Mouse (Mus musculus) midbrain, embryonic 12.5 days (tissue): ENCODE measurements around the gene Hoxa1. TPM values are rescaled to one million over a fixed set of nuclear protein-coding genes. Genes with fewer than 3 reads are reported as not detected.

Source experiments
- ATAC-seq: fragments of 200-750 bp; cut with Nextera tagmentation; 2 replicates; pipeline ENCODE4 v1.8.0; 2017; ENCODE audit warnings: low read depth, moderate TSS enrichment, moderate library complexity; ENCODE audit not compliant: low FRiP score
- H3K27ac ChIP-seq: fragments of 300-500 bp; sonication (generic); replicated peaks from 2 replicates; pipeline ENCODE4 v1.5.1; 2016; ENCODE audit warnings: mild to moderate bottlenecking
- H3K27me3 ChIP-seq: fragments of 300-500 bp; sonication (generic); 2 replicates; pipeline ENCODE4 v1.6.1; 2016; ENCODE audit warnings: mild to moderate bottlenecking
- H3K36me3 ChIP-seq: fragments of 300-500 bp; sonication (generic); 2 replicates; pipeline ENCODE4 v1.6.1; 2016
- H3K4me1 ChIP-seq: fragments of 300-500 bp; sonication (generic); 2 replicates; pipeline ENCODE4 v1.6.1; 2016
- H3K4me2 ChIP-seq: fragments of 300-500 bp; sonication (generic); replicated peaks from 2 replicates; pipeline ENCODE4 v1.6.1; 2016; ENCODE audit warnings: mild to moderate bottlenecking, moderate library complexity
- H3K4me3 ChIP-seq: fragments of 300-500 bp; sonication (generic); 2 replicates; pipeline ENCODE4 v1.5.1; 2016; ENCODE audit warnings: mild to moderate bottlenecking
- H3K9ac ChIP-seq: fragments of 300-500 bp; sonication (generic); replicated peaks from 2 replicates; pipeline ENCODE4 v1.6.1; 2016; ENCODE audit warnings: mild to moderate bottlenecking, moderate library complexity
- H3K9me3 ChIP-seq: fragments of 300-500 bp; sonication (generic); 2 replicates; pipeline ENCODE4 v1.6.1; 2016; ENCODE audit warnings: mild to moderate bottlenecking
- WGBS: fragments of 180-500 bp; shearing (Covaris S2); methylation state at CpG from one replicate; pipeline ENCODE4 v1.1.7; 2016; 5-methylcytosine and 5-hydroxymethylcytosine counted together
- polyA plus RNA-seq: library from polyadenylated mRNA; unstranded; fragments of >200 nt; fragmentation: Nextera tagmentation; extraction: Ambion mirVana; gene quantifications from 2 replicates; pipeline ENCODE4 v1.2.1, GENCODE M21; 2016

Gene Hoxa1
- polyA plus RNA-seq, 1 experiment from 2014 or later: 0.83 TPM

- no peaks in the 10 kb centered on the region for H3K36me3 ChIP-seq
- H3K4me3 ChIP-seq: no peak overlapping the region
- no peak overlapping the region for H3K4me2 ChIP-seq
- 89% methylated on average over 5 of the region's 5 CpGs for WGBS
- no peak overlapping the region for H3K9ac ChIP-seq
- ATAC-seq: no peak
- no peak overlapping the region for H3K27ac ChIP-seq
- peaks cover 4% of the 10 kb centered on the region for H3K27me3 ChIP-seq
- 0 out of 2 replicates have a peak, but pooled peaks cover 3% of the 10 kb centered on the region for H3K4me1 ChIP-seq
- no peaks in the 10 kb centered on the region for H3K9me3 ChIP-seq
These were observed 19.0 kb downstream of the Hoxa1 start for GRCm38 (mm10) chr6:52139115-52139514.

- Histone ChIP-seq H3K36me3 (no peaks in the 10 kb centered on the region), H3K27me3 (peaks cover 4% of the 10 kb centered on the region), H3K4me2 (no peak overlapping the region), H3K4me3 (no peak overlapping the region), H3K9me3 (no peaks in the 10 kb centered on the region), H3K9ac (no peak overlapping the region), H3K27ac (no peak overlapping the region), H3K4me1 (0 out of 2 replicates have a peak, but pooled peaks cover 3% of the 10 kb centered on the region)
- ATAC-seq: no peak
- 82% methylated on average over 10 of the region's 10 CpGs for WGBS
These were observed 19.5 kb downstream of the Hoxa1 start for GRCm38 (mm10) chr6:52138576-52138975.

- no peak for ATAC-seq
- Histone ChIP-seq H3K4me3 (no peak overlapping the region), H3K4me2 (no peak overlapping the region), H3K36me3 (no peaks in the 10 kb centered on the region), H3K9ac (no peak overlapping the region), H3K4me1 (0 out of 2 replicates have a peak, but pooled peaks cover 3% of the 10 kb centered on the region), H3K9me3 (no peaks in the 10 kb centered on the region), H3K27ac (no peak overlapping the region), H3K27me3 (peaks cover 4% of the 10 kb centered on the region)
- 62% methylated on average over 9 of the region's 9 CpGs for WGBS
These were observed 20.1 kb downstream of the Hoxa1 start for GRCm38 (mm10) chr6:52137841-52138535.

- 89% methylated on average over 4 of the region's 4 CpGs for whole genome bisulfite sequencing
- H3K9me3 ChIP-seq: no peaks in the 10 kb centered on the region
- no peaks in the 10 kb centered on the region for H3K36me3 ChIP-seq
- H3K9ac ChIP-seq: no peak overlapping the region
- no peak overlapping the region for H3K4me3 ChIP-seq
- ATAC-seq: no peak
- H3K4me1 ChIP-seq: peaks cover 14% of the 10 kb centered on the region
- no peak overlapping the region for H3K4me2 ChIP-seq
- H3K27ac ChIP-seq: no peak overlapping the region
- H3K27me3 ChIP-seq: peaks cover 4% of the 10 kb centered on the region; the same call in 1 of the 2 replicates
These were observed 34.4 kb downstream of the Hoxa1 start for GRCm38 (mm10) chr6:52123673-52124072.

- no peak for ATAC-seq
- no peaks in the 10 kb centered on the region for H3K36me3 ChIP-seq
- H3K27ac ChIP-seq: no peak overlapping the region
- H3K4me3 ChIP-seq: no peak overlapping the region
- H3K27me3 ChIP-seq: peaks cover 9% of the 10 kb centered on the region; the same call in 1 of the 2 replicates
- no peaks in the 10 kb centered on the region for H3K9me3 ChIP-seq
- peaks cover 16% of the 10 kb centered on the region for H3K4me1 ChIP-seq
- no peak overlapping the region for H3K4me2 ChIP-seq
- H3K9ac ChIP-seq: no peak overlapping the region
- 73% methylated on average over 3 of the region's 3 CpGs for WGBS
These were observed 36.9 kb downstream of the Hoxa1 start for GRCm38 (mm10) chr6:52121173-52121572.

GRCm38 (mm10) chr6:52118903-52119635, 39.0 kb downstream of the Hoxa1 start:
- H3K36me3 ChIP-seq: no peaks in the 10 kb centered on the region
- ATAC-seq: peak; percentile 79
- H3K9ac ChIP-seq: no peak overlapping the region
- H3K4me3 ChIP-seq: no peak overlapping the region
- peak overlapping the region; percentile 64 for H3K27ac ChIP-seq
- H3K9me3 ChIP-seq: no peaks in the 10 kb centered on the region
- WGBS: 22% methylated on average over 6 of the region's 6 CpGs
- H3K27me3 ChIP-seq: peaks cover 13% of the 10 kb centered on the region; the same call in 1 of the 2 replicates
- H3K4me2 ChIP-seq: no peak overlapping the region
- H3K4me1 ChIP-seq: peaks cover 16% of the 10 kb centered on the region

GRCm38 (mm10) chr6:52115899-52116298, 42.2 kb downstream of the Hoxa1 start:
- H3K27me3 ChIP-seq: peaks cover 13% of the 10 kb centered on the region; the same call in 1 of the 2 replicates
- no peak overlapping the region for H3K4me3 ChIP-seq
- WGBS: 16% methylated on average over 5 of the region's 5 CpGs
- no peak for ATAC-seq
- H3K9ac ChIP-seq: no peak overlapping the region
- H3K27ac ChIP-seq: no peak overlapping the region
- H3K36me3 ChIP-seq: no peaks in the 10 kb centered on the region
- no peaks in the 10 kb centered on the region for H3K9me3 ChIP-seq
- no peak overlapping the region for H3K4me2 ChIP-seq
- H3K4me1 ChIP-seq: peaks cover 16% of the 10 kb centered on the region

GRCm38 (mm10) chr6:52111846-52112245, 46.3 kb downstream of the Hoxa1 start:
- H3K9me3 ChIP-seq: no peaks in the 10 kb centered on the region
- H3K27ac ChIP-seq: no peak overlapping the region
- no peaks in the 10 kb centered on the region for H3K4me1 ChIP-seq
- H3K36me3 ChIP-seq: no peaks in the 10 kb centered on the region
- no peak overlapping the region for H3K4me2 ChIP-seq
- 90% methylated on average over 4 of the region's 4 CpGs for WGBS
- H3K9ac ChIP-seq: no peak overlapping the region
- H3K27me3 ChIP-seq: peaks cover 13% of the 10 kb centered on the region; the same call in 1 of the 2 replicates
- ATAC-seq: no peak
- no peak overlapping the region for H3K4me3 ChIP-seq

GRCm38 (mm10) chr6:52107400-52107799, 50.7 kb downstream of the Hoxa1 start:
- ATAC-seq: no peak
- WGBS: 79% methylated on average over 3 of the region's 3 CpGs
- H3K4me1 ChIP-seq: 0 out of 2 replicates have a peak, but pooled peaks cover 7% of the 10 kb centered on the region
- H3K36me3 ChIP-seq: no peaks in the 10 kb centered on the region
- no peak overlapping the region for H3K9ac ChIP-seq
- no peaks in the 10 kb centered on the region for H3K9me3 ChIP-seq
- H3K4me2 ChIP-seq: no peak overlapping the region
- H3K27ac ChIP-seq: no peak overlapping the region
- no peak overlapping the region for H3K4me3 ChIP-seq
- peaks cover 7% of the 10 kb centered on the region; the same call in 1 of the 2 replicates for H3K27me3 ChIP-seq

GRCm38 (mm10) chr6:52106716-52107115, 51.4 kb downstream of the Hoxa1 start:
- Histone ChIP-seq H3K4me2 (no peak overlapping the region), H3K9ac (no peak overlapping the region), H3K27ac (no peak overlapping the region), H3K4me1 (0 out of 2 replicates have a peak, but pooled peaks cover 10% of the 10 kb centered on the region), H3K9me3 (no peaks in the 10 kb centered on the region), H3K27me3 (peaks cover 7% of the 10 kb centered on the region; the same call in 1 of the 2 replicates), H3K4me3 (no peak overlapping the region), H3K36me3 (no peaks in the 10 kb centered on the region)
- WGBS: 77% methylated on average over 3 of the region's 3 CpGs
- ATAC-seq: no peak

GRCm38 (mm10) chr6:52106178-52106577, 51.9 kb downstream of the Hoxa1 start:
- Histone ChIP-seq H3K4me2 (no peak overlapping the region), H3K27me3 (peaks cover 7% of the 10 kb centered on the region; the same call in 1 of the 2 replicates), H3K36me3 (no peaks in the 10 kb centered on the region), H3K9ac (no peak overlapping the region), H3K9me3 (no peaks in the 10 kb centered on the region), H3K4me3 (no peak overlapping the region), H3K27ac (no peak overlapping the region), H3K4me1 (0 out of 2 replicates have a peak, but pooled peaks cover 10% of the 10 kb centered on the region)
- 41% methylated on average over 3 of the region's 3 CpGs for WGBS
- ATAC-seq: no peak
